Mouse (Mus musculus) hindbrain, embryonic 13.5 days (tissue): ENCODE measurements around the gene Ror2. TPM values are rescaled to one million over a fixed set of nuclear protein-coding genes. Genes with fewer than 3 reads are reported as not detected.
"Not testable (repeated sequence)": the region's sequence is repeated elsewhere in the genome, so short reads cannot be mapped to it uniquely, and the experiment has no call there.

ENCODE experiments used
- ATAC-seq: fragments of 200-750 bp; cut with Nextera tagmentation; 2 replicates; pipeline ENCODE4 v1.8.0; 2017; ENCODE audit warnings: moderate TSS enrichment; ENCODE audit not compliant: low FRiP score
- H3K27ac ChIP-seq: fragments of 300-500 bp; sonication (generic); 2 replicates; pipeline ENCODE4 v1.5.1; 2015; ENCODE audit warnings: inconsistent platforms, mild to moderate bottlenecking, moderate library complexity
- H3K27me3 ChIP-seq: fragments of 300-500 bp; sonication (generic); 2 replicates; pipeline ENCODE4 v1.6.1; 2015; ENCODE audit warnings: mild to moderate bottlenecking, inconsistent platforms
- H3K36me3 ChIP-seq: fragments of 300-500 bp; sonication (generic); 2 replicates; pipeline ENCODE4 v1.6.1; 2015; ENCODE audit warnings: mild to moderate bottlenecking, inconsistent platforms
- H3K4me1 ChIP-seq: fragments of 300-500 bp; sonication (generic); replicated peaks from 2 replicates; pipeline ENCODE4 v1.6.1; 2015; ENCODE audit warnings: inconsistent platforms
- H3K4me2 ChIP-seq: fragments of 300-500 bp; sonication (generic); 2 replicates; pipeline ENCODE4 v1.6.1; 2015; ENCODE audit warnings: inconsistent platforms, mild to moderate bottlenecking, moderate library complexity
- H3K4me3 ChIP-seq: fragments of 300-500 bp; sonication (generic); 2 replicates; pipeline ENCODE4 v1.5.1; 2015; ENCODE audit warnings: mild to moderate bottlenecking, inconsistent platforms
- H3K9ac ChIP-seq: fragments of 300-500 bp; sonication (generic); 2 replicates; pipeline ENCODE4 v1.6.1; 2015; ENCODE audit warnings: mild to moderate bottlenecking, inconsistent platforms
- H3K9me3 ChIP-seq: fragments of 300-500 bp; sonication (generic); 2 replicates; pipeline ENCODE4 v1.6.1; 2016; ENCODE audit warnings: inconsistent platforms
- WGBS: fragments of 180-500 bp; shearing (Covaris S2); methylation state at CpG from one replicate; pipeline ENCODE4 v1.1.7; 2015; 5-methylcytosine and 5-hydroxymethylcytosine counted together
- polyA plus RNA-seq: library from polyadenylated mRNA; unstranded; fragments of >200 nt; fragmentation: Nextera tagmentation; extraction: Ambion mirVana; gene quantifications from 2 replicates; pipeline ENCODE4 v1.2.1, GENCODE M21; 2015

The Ror2 gene
- polyA plus RNA-seq = 3.5 and 4.7 TPM in 2 replicates

GRCm38 (mm10) chr13:53285756-53286361, at the start of gene Ror2:
Gene Ror2, minus strand, starts transcription at chr13:53286124.
- ATAC-seq = peak; percentile 39; the same call in 1 of the 2 replicates
- H3K4me3 ChIP-seq = peak within 1 kb of the TSS; percentile 53
- no peaks in the 10 kb centered on the region for H3K36me3 ChIP-seq
- H3K4me2 ChIP-seq = peak within 1 kb of the TSS; percentile 71
- no peaks in the 10 kb centered on the region for H3K9me3 ChIP-seq
- 1% methylated on average over 47 of the region's 68 CpGs for WGBS
- peaks cover 21% of the 10 kb centered on the region for H3K4me1 ChIP-seq
- H3K27ac ChIP-seq = no peak within 1 kb of the TSS
- H3K9ac ChIP-seq = peak within 1 kb of the TSS; percentile 70
- H3K27me3 ChIP-seq = peaks cover 46% of the 10 kb centered on the region

GRCm38 (mm10) chr13:53333769-53334168, 47.8 kb upstream of the Ror2 start:
- WGBS = 90% methylated on average over 8 of the region's 8 CpGs
- H3K36me3 ChIP-seq = peaks cover 69% of the 10 kb centered on the region

GRCm38 (mm10) chr13:53330246-53330645, 44.3 kb upstream of the Ror2 start:
- Histone ChIP-seq H3K36me3 (peaks cover 37% of the 10 kb centered on the region), H3K9me3 (0 out of 2 replicates have a peak, but pooled peaks cover 3% of the 10 kb centered on the region), H3K4me1 (no peaks in the 10 kb centered on the region), H3K4me2 (no peak overlapping the region), H3K27me3 (no peaks in the 10 kb centered on the region), H3K9ac (no peak overlapping the region), H3K27ac (no peak overlapping the region), H3K4me3 (no peak overlapping the region)
- 76% methylated on average over 2 of the region's 2 CpGs for WGBS
- no peak for ATAC-seq

More at GRCm38 (mm10) chr13:53333769-53334168, 47.8 kb upstream of the Ror2 start:
- H3K4me2 ChIP-seq = no peak overlapping the region
- H3K9ac ChIP-seq = no peak overlapping the region
- no peaks in the 10 kb centered on the region for H3K27me3 ChIP-seq
- H3K27ac ChIP-seq = no peak overlapping the region; the same call in 1 of the 2 replicates
- no peaks in the 10 kb centered on the region for H3K4me1 ChIP-seq
- ATAC-seq = no peak
- no peaks in the 10 kb centered on the region for H3K9me3 ChIP-seq
- H3K4me3 ChIP-seq = no peak overlapping the region

- H3K9me3 ChIP-seq = 0 out of 2 replicates have a peak, but pooled peaks cover 3% of the 10 kb centered on the region
- H3K4me3 ChIP-seq = no peak overlapping the region
- 97% methylated on average over 1 of the region's 1 CpGs for WGBS
- no peak overlapping the region for H3K27ac ChIP-seq
- H3K27me3 ChIP-seq = no peaks in the 10 kb centered on the region
- no peak for ATAC-seq
- no peaks in the 10 kb centered on the region for H3K36me3 ChIP-seq
- H3K4me2 ChIP-seq = no peak overlapping the region
- no peak overlapping the region for H3K9ac ChIP-seq
- H3K4me1 ChIP-seq = no peaks in the 10 kb centered on the region
These were observed 39.6 kb upstream of the Ror2 start for GRCm38 (mm10) chr13:53325531-53325930.

GRCm38 (mm10) chr13:53323661-53324060, 37.7 kb upstream of the Ror2 start:
- Histone ChIP-seq H3K4me2 (no peak overlapping the region), H3K4me1 (no peaks in the 10 kb centered on the region), H3K4me3 (no peak overlapping the region), H3K36me3 (no peaks in the 10 kb centered on the region), H3K27me3 (no peaks in the 10 kb centered on the region), H3K27ac (no peak overlapping the region), H3K9me3 (0 out of 2 replicates have a peak, but pooled peaks cover 3% of the 10 kb centered on the region), H3K9ac (no peak overlapping the region)
- no peak for ATAC-seq
- WGBS = 58% methylated on average over 2 of the region's 2 CpGs

- 82% methylated on average over 12 of the region's 12 CpGs for WGBS
- Histone ChIP-seq H3K27ac (no peak overlapping the region), H3K4me3 (no peak overlapping the region), H3K27me3 (no peaks in the 10 kb centered on the region), H3K9ac (no peak overlapping the region), H3K4me1 (no peaks in the 10 kb centered on the region), H3K4me2 (no peak overlapping the region), H3K9me3 (0 out of 2 replicates have a peak, but pooled peaks cover 3% of the 10 kb centered on the region), H3K36me3 (no peaks in the 10 kb centered on the region)
- ATAC-seq = no peak
These were observed 35.0 kb upstream of the Ror2 start for GRCm38 (mm10) chr13:53320899-53321298.

- no peak for ATAC-seq
- Histone ChIP-seq H3K27ac (no peak overlapping the region), H3K27me3 (no peaks in the 10 kb centered on the region), H3K4me1 (no peaks in the 10 kb centered on the region), H3K36me3 (no peaks in the 10 kb centered on the region), H3K9me3 (no peaks in the 10 kb centered on the region), H3K4me3 (no peak overlapping the region), H3K9ac (no peak overlapping the region), H3K4me2 (no peak overlapping the region)
- WGBS = 71% methylated on average over 11 of the region's 11 CpGs
These were observed 30.8 kb upstream of the Ror2 start for GRCm38 (mm10) chr13:53316515-53317295.

- H3K27me3 ChIP-seq = not testable (repeated sequence)
These were observed 29.8 kb upstream of the Ror2 start for GRCm38 (mm10) chr13:53315757-53316156.

GRCm38 (mm10) chr13:53310442-53310841, 24.5 kb upstream of the Ror2 start:
- Histone ChIP-seq H3K27ac (0 out of 2 replicates have a peak overlapping the region, but pooled peaks have one; percentile 35), H3K4me2 (no peak overlapping the region), H3K9ac (no peak overlapping the region), H3K4me1 (peaks cover 17% of the 10 kb centered on the region), H3K27me3 (no peaks in the 10 kb centered on the region), H3K36me3 (no peaks in the 10 kb centered on the region), H3K9me3 (no peaks in the 10 kb centered on the region), H3K4me3 (no peak overlapping the region)
- WGBS = 86% methylated on average over 5 of the region's 5 CpGs
- no peak for ATAC-seq

More at GRCm38 (mm10) chr13:53315757-53316156, 29.8 kb upstream of the Ror2 start:
- ATAC-seq, H3K36me3 ChIP-seq, H3K27ac ChIP-seq, H3K4me3 ChIP-seq, H3K9ac ChIP-seq, H3K4me1 ChIP-seq, H3K4me2 ChIP-seq, H3K9me3 ChIP-seq: not testable (repeated sequence)
- 83% methylated on average over 4 of the region's 4 CpGs for WGBS

GRCm38 (mm10) chr13:53309661-53310160, 23.8 kb upstream of the Ror2 start:
- Histone ChIP-seq H3K4me2 (peak overlapping the region; percentile 56), H3K4me1 (peaks cover 17% of the 10 kb centered on the region), H3K36me3 (no peaks in the 10 kb centered on the region), H3K27ac (peak overlapping the region; percentile 55; the same call in 1 of the 2 replicates), H3K9me3 (no peaks in the 10 kb centered on the region), H3K27me3 (no peaks in the 10 kb centered on the region), H3K9ac (peak overlapping the region; percentile 63), H3K4me3 (peak overlapping the region; percentile 23)
- peak; percentile 73; the same call in 1 of the 2 replicates for ATAC-seq
- under 1% methylated on average over 15 of the region's 15 CpGs for WGBS

- no peaks in the 10 kb centered on the region for H3K36me3 ChIP-seq
- H3K4me1 ChIP-seq = peaks cover 17% of the 10 kb centered on the region
- H3K9me3 ChIP-seq = no peaks in the 10 kb centered on the region
- no peak overlapping the region for H3K9ac ChIP-seq
- ATAC-seq = no peak
- peak overlapping the region; percentile 56 for H3K4me2 ChIP-seq
- H3K4me3 ChIP-seq = no peak overlapping the region
- no peaks in the 10 kb centered on the region for H3K27me3 ChIP-seq
- H3K27ac ChIP-seq = peak overlapping the region; percentile 55; the same call in 1 of the 2 replicates
- 47% methylated on average over 9 of the region's 9 CpGs for WGBS
These were observed 23.2 kb upstream of the Ror2 start for GRCm38 (mm10) chr13:53309148-53309547.

GRCm38 (mm10) chr13:53306836-53307235, 20.9 kb upstream of the Ror2 start:
- ATAC-seq = no peak
- Histone ChIP-seq H3K9ac (no peak overlapping the region), H3K4me3 (no peak overlapping the region), H3K4me1 (peaks cover 17% of the 10 kb centered on the region), H3K9me3 (no peaks in the 10 kb centered on the region), H3K4me2 (no peak overlapping the region), H3K27ac (no peak overlapping the region), H3K27me3 (no peaks in the 10 kb centered on the region), H3K36me3 (no peaks in the 10 kb centered on the region)
- 67% methylated on average over 5 of the region's 5 CpGs for WGBS
